Mouse (Mus musculus): ENCODE results near the gene Olfr651. TPM values are rescaled to one million over a fixed set of nuclear protein-coding genes. Genes with fewer than 3 reads are reported as not detected.

Gene Olfr651
- polyA plus RNA-seq, 1 experiment from 2014 or later = not detected

- Histone ChIP-seq H3K36me3 (no peaks in the 10 kb centered on the region), H3K4me1 (replicated peaks) (no peaks in the 10 kb centered on the region), H3K4me2 (no peak overlapping the region), H3K9ac (no peak overlapping the region), H3K4me3 (no peak overlapping the region), H3K27ac (replicated peaks) (no peak overlapping the region), H3K9me3 (no peaks in the 10 kb centered on the region), H3K27me3 (no peaks in the 10 kb centered on the region)
- no peak for ATAC-seq (ENCODE audit: low FRiP score, low read depth)
- WGBS = 7% methylated on average over 3 of the region's 3 CpGs
Observed at GRCm38 (mm10) chr7:104603173-104603572, 53.2 kb downstream of the Olfr651 start.

Other genes with a start within 250 kb of the Olfr651 start
- gene Trim12a, start 234.7 kb upstream of the Olfr651 start, polyA plus RNA-seq (2015; fragmentation: Nextera tagmentation; extraction: Ambion mirVana) = 1.9 TPM in 2 replicates
- gene Trim34b, start 220.7 kb upstream of the Olfr651 start, polyA plus RNA-seq (2015; fragmentation: Nextera tagmentation; extraction: Ambion mirVana) = not detected in 2 replicates
- 1.3 and 1.6 TPM in 2 replicates for gene Trim12c, start 196.8 kb upstream of the Olfr651 start, polyA plus RNA-seq (2015; fragmentation: Nextera tagmentation; extraction: Ambion mirVana)
- gene Trim30b, start 180.2 kb upstream of the Olfr651 start, polyA plus RNA-seq (2015; fragmentation: Nextera tagmentation; extraction: Ambion mirVana) = 0.13 TPM in 1 of 2 replicates, not detected in the other
- 0.17 and 0.21 TPM in 2 replicates for gene Trim30c, start 149.3 kb upstream of the Olfr651 start, polyA plus RNA-seq (2015; fragmentation: Nextera tagmentation; extraction: Ambion mirVana)
- 0.41 and 0.94 TPM in 2 replicates for gene Trim30a, start 84.9 kb upstream of the Olfr651 start, polyA plus RNA-seq (2015; fragmentation: Nextera tagmentation; extraction: Ambion mirVana)
- gene Trim30d, start 42.3 kb upstream of the Olfr651 start, polyA plus RNA-seq (2015; fragmentation: Nextera tagmentation; extraction: Ambion mirVana) = 0.31 and 0.68 TPM in 2 replicates
- 0.05 TPM in 1 of 2 replicates, not detected in the other for gene Olfr652, start 10.8 kb downstream of the Olfr651 start, polyA plus RNA-seq (2015; fragmentation: Nextera tagmentation; extraction: Ambion mirVana)
- 0.04 TPM in 1 of 2 replicates, not detected in the other for gene Olfr653, start 27.2 kb downstream of the Olfr651 start, polyA plus RNA-seq (2015; fragmentation: Nextera tagmentation; extraction: Ambion mirVana)
- gene Olfr654, start 36.9 kb downstream of the Olfr651 start, polyA plus RNA-seq (2015; fragmentation: Nextera tagmentation; extraction: Ambion mirVana) = 0.07 TPM in 1 of 2 replicates, not detected in the other
- gene Olfr655, start 51.6 kb downstream of the Olfr651 start, polyA plus RNA-seq (2015; fragmentation: Nextera tagmentation; extraction: Ambion mirVana) = 0.12 TPM in 1 of 2 replicates, not detected in the other
- not detected in 2 replicates for gene Olfr656, start 63.8 kb downstream of the Olfr651 start, polyA plus RNA-seq (2015; fragmentation: Nextera tagmentation; extraction: Ambion mirVana)
- not detected in 2 replicates for gene Olfr657, start 74.7 kb downstream of the Olfr651 start, polyA plus RNA-seq (2015; fragmentation: Nextera tagmentation; extraction: Ambion mirVana)
- 0.13 and 0.27 TPM in 2 replicates for gene Olfr658, start 97.2 kb downstream of the Olfr651 start, polyA plus RNA-seq (2015; fragmentation: Nextera tagmentation; extraction: Ambion mirVana)
- gene Olfr659, start 116.6 kb downstream of the Olfr651 start, polyA plus RNA-seq (2015; fragmentation: Nextera tagmentation; extraction: Ambion mirVana) = not detected in 2 replicates
- gene Olfr661, start 136.4 kb downstream of the Olfr651 start, polyA plus RNA-seq (2015; fragmentation: Nextera tagmentation; extraction: Ambion mirVana) = not detected in 2 replicates
- not detected in 2 replicates for gene Usp17le, start 227.3 kb downstream of the Olfr651 start, polyA plus RNA-seq (2015; fragmentation: Nextera tagmentation; extraction: Ambion mirVana)